Mouse (Mus musculus) adrenal gland, adult 10 weeks (tissue): ENCODE measurements around the gene Rpa2. TPM values are rescaled to one million over a fixed set of nuclear protein-coding genes. Genes with fewer than 3 reads are reported as not detected.

Source experiments
- polyA plus RNA-seq: library from polyadenylated mRNA; stranded (reverse); fragments of 350-450 nt; fragmentation: Illumina TruSeq; extraction: RNeasy Lipid Tissue Mini Kit (QIAGEN cat#74804); gene quantifications from one replicate; pipeline ENCODE4 v1.2.3, GENCODE M21; 2014; ENCODE audit warnings: low read depth, low replicate concordance

The Rpa2 gene
- polyA plus RNA-seq: 6.5 TPM

GRCm38 (mm10) chr4:132767914-132768876, at the start of gene Rpa2:
Gene Rpa2, plus strand, starts transcription at chr4:132768332.

GRCm38 (mm10) chr4:132732148-132732684, 35.9 kb upstream of the Rpa2 start, which contains the start of gene Xkr8:
Gene Xkr8, minus strand, starts transcription at chr4:132732546.

GRCm38 (mm10) chr4:132756974-132757373, 11.2 kb upstream of the Rpa2 start, which contains the start of gene Smpdl3b:
Gene Smpdl3b, minus strand, starts transcription at chr4:132757252.

GRCm38 (mm10) chr4:132796196-132796886, 28.2 kb downstream of the Rpa2 start, which contains the start of gene Themis2:
Gene Themis2, minus strand, starts transcription at chr4:132796387.

Other genes starting within 250 kb of the Rpa2 start
- gene Atpif1, start 234.7 kb upstream of the Rpa2 start, polyA plus RNA-seq: 272 TPM
- gene Dnajc8, start 232.8 kb upstream of the Rpa2 start, polyA plus RNA-seq: 343 TPM
- 0.82 TPM for gene Ptafr, start 204.3 kb upstream of the Rpa2 start, polyA plus RNA-seq
- gene Eya3, start 129.3 kb upstream of the Rpa2 start, polyA plus RNA-seq: 26.0 TPM
- gene Xkr8, start 35.8 kb upstream of the Rpa2 start, polyA plus RNA-seq: 4.1 TPM
- 2.1 TPM for gene Smpdl3b, start 11.1 kb upstream of the Rpa2 start, polyA plus RNA-seq
- 0.47 TPM for gene Themis2, start 28.1 kb downstream of the Rpa2 start, polyA plus RNA-seq
- gene Ppp1r8, start 74.8 kb downstream of the Rpa2 start, polyA plus RNA-seq: 13.7 TPM
- 160 TPM for gene Stx12, start 116.2 kb downstream of the Rpa2 start, polyA plus RNA-seq
- 34.8 TPM for gene Fam76a, start 154.2 kb downstream of the Rpa2 start, polyA plus RNA-seq
- gene Fgr, start 205.8 kb downstream of the Rpa2 start, polyA plus RNA-seq: 0.23 TPM
- gene Ahdc1, start 242.9 kb downstream of the Rpa2 start, polyA plus RNA-seq: 9.5 TPM